Mouse (Mus musculus): ENCODE data around the gene Pogk. TPM values are rescaled to one million over a fixed set of nuclear protein-coding genes. Genes with fewer than 3 reads are reported as not detected.

The Pogk gene
- polyA plus RNA-seq, 1 experiment from 2014 or later = 16.5 TPM

DNA sequence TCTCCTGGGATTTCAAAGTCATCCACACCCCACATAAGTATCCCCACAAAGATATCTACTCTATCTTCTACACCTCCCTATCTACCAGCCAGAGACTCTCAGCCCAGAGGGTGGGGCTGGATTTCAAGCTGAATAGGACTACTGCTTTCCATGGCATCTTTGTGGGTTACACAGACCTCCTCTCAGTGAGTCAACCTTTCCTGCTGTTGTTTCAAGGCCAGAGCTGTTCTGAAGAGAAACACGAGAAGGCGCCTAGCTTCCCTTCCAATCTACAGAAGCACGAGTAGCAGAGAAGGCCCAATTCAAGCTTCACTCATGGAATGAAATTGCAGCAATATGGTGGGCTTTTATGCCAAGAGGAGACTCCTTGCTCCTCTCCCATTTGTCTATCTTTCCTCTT lies 5.8 kb downstream of the Pogk start:
- no peak for ATAC-seq (replicated peaks; ENCODE audit: low FRiP score, low TSS enrichment, low read depth)
- H3K4me1 ChIP-seq (replicated peaks; ENCODE audit: control insufficient read depth, insufficient read depth, low read length) = peaks cover 7% of the 10 kb centered on the region; the same call in 1 of the 2 replicates
- no peaks in the 10 kb centered on the region for H3K27me3 ChIP-seq (replicated peaks; ENCODE audit: control insufficient read depth, insufficient read depth, low read length)
- no peak overlapping the region for H3K4me2 ChIP-seq (ENCODE audit: low read length)
- H3K9ac ChIP-seq (ENCODE audit: low read length) = no peak overlapping the region
- no peak for DNase-seq (ENCODE audit: low spot score)
- peaks cover 76% of the 10 kb centered on the region for H3K36me3 ChIP-seq (ENCODE audit: control insufficient read depth, insufficient read depth, low read length)
- WGBS = 84% methylated on average over 3 of the region's 3 CpGs
- no peak overlapping the region for H3K4me3 ChIP-seq (ENCODE audit: low read depth, low read length)
- no peak overlapping the region for H3K27ac ChIP-seq (ENCODE audit: low read depth)
- H3K9me3 ChIP-seq (ENCODE audit: control insufficient read depth, low read length) = no peaks in the 10 kb centered on the region

DNA sequence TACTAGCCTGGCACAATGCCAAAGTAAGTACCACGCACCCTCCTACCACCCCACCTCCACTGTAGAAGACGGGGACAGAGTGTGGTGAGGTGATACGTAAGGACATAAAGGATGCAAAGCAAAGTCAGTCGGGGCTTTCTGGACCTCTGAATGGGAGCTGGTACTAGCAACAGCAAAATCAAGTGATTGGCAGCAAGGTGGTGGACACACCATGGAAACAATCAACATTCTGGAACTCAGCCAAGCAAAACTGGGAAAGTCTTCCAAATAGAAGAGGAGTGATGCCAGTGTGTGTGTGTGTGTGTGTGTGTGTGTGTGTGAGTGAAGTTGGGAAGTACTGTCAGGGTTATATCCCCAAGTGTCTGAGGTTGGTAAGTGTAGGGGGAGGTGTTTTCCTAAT lies 7.7 kb downstream of the Pogk start:
- DNase-seq (ENCODE audit: low spot score) (no peak), ATAC-seq (replicated peaks; ENCODE audit: low FRiP score, low TSS enrichment, low read depth) (no peak)
- H3K27ac ChIP-seq (ENCODE audit: low read depth) = no peak overlapping the region
- no peak overlapping the region for H3K4me2 ChIP-seq (ENCODE audit: low read length)
- no peak overlapping the region for H3K9ac ChIP-seq (ENCODE audit: low read length)
- no peaks in the 10 kb centered on the region; the same call in 1 of the 2 replicates for H3K4me1 ChIP-seq (replicated peaks; ENCODE audit: control insufficient read depth, insufficient read depth, low read length)
- peaks cover 88% of the 10 kb centered on the region for H3K36me3 ChIP-seq (ENCODE audit: control insufficient read depth, insufficient read depth, low read length)
- 91% methylated on average over 4 of the region's 4 CpGs for WGBS
- no peak overlapping the region for H3K4me3 ChIP-seq (ENCODE audit: low read depth, low read length)
- H3K9me3 ChIP-seq (ENCODE audit: control insufficient read depth, low read length) = no peaks in the 10 kb centered on the region
- H3K27me3 ChIP-seq (replicated peaks; ENCODE audit: control insufficient read depth, insufficient read depth, low read length) = no peaks in the 10 kb centered on the region

GRCm38 (mm10) chr1:166401455-166401854 lies 8.2 kb downstream of the Pogk start:
- Histone ChIP-seq H3K4me3 (ENCODE audit: low read depth, low read length) (no peak overlapping the region), H3K4me2 (ENCODE audit: low read length) (no peak overlapping the region), H3K9me3 (ENCODE audit: control insufficient read depth, low read length) (no peaks in the 10 kb centered on the region), H3K4me1 (replicated peaks; ENCODE audit: control insufficient read depth, insufficient read depth, low read length) (no peaks in the 10 kb centered on the region; the same call in 1 of the 2 replicates), H3K36me3 (ENCODE audit: control insufficient read depth, insufficient read depth, low read length) (peaks cover 88% of the 10 kb centered on the region), H3K9ac (ENCODE audit: low read length) (no peak overlapping the region), H3K27ac (ENCODE audit: low read depth) (no peak overlapping the region), H3K27me3 (replicated peaks; ENCODE audit: control insufficient read depth, insufficient read depth, low read length) (no peaks in the 10 kb centered on the region)
- no peak for DNase-seq (ENCODE audit: low spot score)
- no peak for ATAC-seq (replicated peaks; ENCODE audit: low FRiP score, low TSS enrichment, low read depth)

- Histone ChIP-seq H3K9me3 (ENCODE audit: control insufficient read depth, low read length) (no peaks in the 10 kb centered on the region), H3K4me1 (replicated peaks; ENCODE audit: control insufficient read depth, insufficient read depth, low read length) (0 out of 2 replicates have a peak, but pooled peaks cover 3% of the 10 kb centered on the region), H3K27ac (ENCODE audit: low read depth) (no peak overlapping the region), H3K36me3 (ENCODE audit: control insufficient read depth, insufficient read depth, low read length) (peaks cover 98% of the 10 kb centered on the region), H3K27me3 (replicated peaks; ENCODE audit: control insufficient read depth, insufficient read depth, low read length) (no peaks in the 10 kb centered on the region), H3K4me2 (ENCODE audit: low read length) (no peak overlapping the region), H3K9ac (ENCODE audit: low read length) (no peak overlapping the region), H3K4me3 (ENCODE audit: low read depth, low read length) (no peak overlapping the region)
- no peak for ATAC-seq (replicated peaks; ENCODE audit: low FRiP score, low TSS enrichment, low read depth)
- no peak for DNase-seq (ENCODE audit: low spot score)
- WGBS = 91% methylated on average over 6 of the region's 6 CpGs
These were observed 13.3 kb downstream of the Pogk start for GRCm38 (mm10) chr1:166396381-166396780.

DNA sequence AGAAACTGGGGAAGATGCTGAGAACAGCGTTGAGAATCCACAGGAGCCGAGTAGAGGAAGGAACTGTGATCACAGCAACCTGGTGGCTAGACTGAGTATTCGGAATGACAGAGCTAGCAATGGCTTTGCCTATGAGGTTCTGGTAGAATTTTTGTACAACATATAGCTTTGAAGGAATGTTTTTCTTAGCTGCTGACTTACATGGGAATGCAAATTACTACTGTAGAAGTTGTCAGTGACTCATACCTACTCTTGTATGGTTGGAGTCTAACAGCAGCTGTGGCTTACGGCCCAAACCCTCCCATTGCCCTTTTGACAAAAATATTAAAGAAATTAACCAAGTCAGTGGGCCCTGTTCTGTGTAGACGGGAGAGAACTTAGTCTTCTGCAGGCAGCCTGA lies 14.0 kb downstream of the Pogk start:
- peaks cover 98% of the 10 kb centered on the region for H3K36me3 ChIP-seq (ENCODE audit: control insufficient read depth, insufficient read depth, low read length)
- no peak overlapping the region for H3K9ac ChIP-seq (ENCODE audit: low read length)
- no peak for ATAC-seq (replicated peaks; ENCODE audit: low FRiP score, low TSS enrichment, low read depth)
- no peaks in the 10 kb centered on the region for H3K27me3 ChIP-seq (replicated peaks; ENCODE audit: control insufficient read depth, insufficient read depth, low read length)
- H3K4me2 ChIP-seq (ENCODE audit: low read length) = no peak overlapping the region
- no peak overlapping the region for H3K27ac ChIP-seq (ENCODE audit: low read depth)
- H3K4me1 ChIP-seq (replicated peaks; ENCODE audit: control insufficient read depth, insufficient read depth, low read length) = 0 out of 2 replicates have a peak, but pooled peaks cover 3% of the 10 kb centered on the region
- H3K9me3 ChIP-seq (ENCODE audit: control insufficient read depth, low read length) = no peaks in the 10 kb centered on the region
- DNase-seq (ENCODE audit: low spot score) = no peak
- WGBS = 83% methylated on average over 5 of the region's 5 CpGs
- H3K4me3 ChIP-seq (ENCODE audit: low read depth, low read length) = no peak overlapping the region

- Histone ChIP-seq H3K4me2 (ENCODE audit: low read length) (no peak overlapping the region), H3K36me3 (ENCODE audit: control insufficient read depth, insufficient read depth, low read length) (peaks cover 98% of the 10 kb centered on the region), H3K9ac (ENCODE audit: low read length) (no peak overlapping the region), H3K27me3 (replicated peaks; ENCODE audit: control insufficient read depth, insufficient read depth, low read length) (no peaks in the 10 kb centered on the region), H3K4me3 (ENCODE audit: low read depth, low read length) (no peak overlapping the region), H3K9me3 (ENCODE audit: control insufficient read depth, low read length) (no peaks in the 10 kb centered on the region), H3K27ac (ENCODE audit: low read depth) (no peak overlapping the region), H3K4me1 (replicated peaks; ENCODE audit: control insufficient read depth, insufficient read depth, low read length) (0 out of 2 replicates have a peak, but pooled peaks cover 3% of the 10 kb centered on the region)
- DNase-seq (ENCODE audit: low spot score) (no peak), ATAC-seq (replicated peaks; ENCODE audit: low FRiP score, low TSS enrichment, low read depth) (no peak)
- 49% methylated on average over 4 of the region's 4 CpGs for WGBS
These were observed 14.9 kb downstream of the Pogk start for GRCm38 (mm10) chr1:166394770-166395169.

DNA sequence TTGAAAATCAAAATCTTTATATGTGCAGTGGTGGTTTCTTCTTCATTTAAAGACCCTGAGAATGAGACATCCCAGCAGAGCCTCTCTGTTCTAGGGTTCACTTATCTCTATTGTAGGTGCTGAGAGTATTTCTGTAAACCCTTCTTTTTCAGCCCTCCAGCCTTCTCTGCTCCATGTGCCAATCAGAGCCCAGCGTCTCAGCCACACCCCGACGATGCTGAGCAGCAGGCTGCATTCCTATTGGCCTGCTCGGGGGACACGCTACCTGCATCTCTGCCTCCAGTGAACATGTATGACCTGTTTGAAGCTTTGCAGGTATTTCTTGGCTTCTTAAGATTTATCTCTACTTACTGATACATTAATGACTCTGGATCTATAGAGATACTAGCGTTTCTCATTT lies 18.0 kb downstream of the Pogk start:
- Histone ChIP-seq H3K36me3 (ENCODE audit: control insufficient read depth, insufficient read depth, low read length) (peaks cover 99% of the 10 kb centered on the region), H3K27me3 (replicated peaks; ENCODE audit: control insufficient read depth, insufficient read depth, low read length) (no peaks in the 10 kb centered on the region), H3K9ac (ENCODE audit: low read length) (no peak overlapping the region), H3K4me3 (ENCODE audit: low read depth, low read length) (no peak overlapping the region), H3K9me3 (ENCODE audit: control insufficient read depth, low read length) (no peaks in the 10 kb centered on the region), H3K4me1 (replicated peaks; ENCODE audit: control insufficient read depth, insufficient read depth, low read length) (0 out of 2 replicates have a peak, but pooled peaks cover 3% of the 10 kb centered on the region), H3K27ac (ENCODE audit: low read depth) (no peak overlapping the region), H3K4me2 (ENCODE audit: low read length) (no peak overlapping the region)
- 94% methylated on average over 6 of the region's 6 CpGs for WGBS
- DNase-seq (ENCODE audit: low spot score) = no peak
- ATAC-seq (replicated peaks; ENCODE audit: low FRiP score, low TSS enrichment, low read depth) = no peak

- 96% methylated on average over 16 of the region's 16 CpGs for whole genome bisulfite sequencing
- no peaks in the 10 kb centered on the region for H3K9me3 ChIP-seq (ENCODE audit: control insufficient read depth, low read length)
- H3K36me3 ChIP-seq (ENCODE audit: control insufficient read depth, insufficient read depth, low read length) = peaks cover 98% of the 10 kb centered on the region
- ATAC-seq (replicated peaks; ENCODE audit: low FRiP score, low TSS enrichment, low read depth) (no peak), DNase-seq (ENCODE audit: low spot score) (no peak)
- no peaks in the 10 kb centered on the region for H3K27me3 ChIP-seq (replicated peaks; ENCODE audit: control insufficient read depth, insufficient read depth, low read length)
- no peak overlapping the region for H3K27ac ChIP-seq (ENCODE audit: low read depth)
- 0 out of 2 replicates have a peak, but pooled peaks cover under 1% of the 10 kb centered on the region for H3K4me1 ChIP-seq (replicated peaks; ENCODE audit: control insufficient read depth, insufficient read depth, low read length)
- H3K4me2 ChIP-seq (ENCODE audit: low read length) = no peak overlapping the region
- H3K4me3 ChIP-seq (ENCODE audit: low read depth, low read length) = no peak overlapping the region
- no peak overlapping the region for H3K9ac ChIP-seq (ENCODE audit: low read length)
These were observed 20.1 kb downstream of the Pogk start for GRCm38 (mm10) chr1:166389406-166390125.

DNA sequence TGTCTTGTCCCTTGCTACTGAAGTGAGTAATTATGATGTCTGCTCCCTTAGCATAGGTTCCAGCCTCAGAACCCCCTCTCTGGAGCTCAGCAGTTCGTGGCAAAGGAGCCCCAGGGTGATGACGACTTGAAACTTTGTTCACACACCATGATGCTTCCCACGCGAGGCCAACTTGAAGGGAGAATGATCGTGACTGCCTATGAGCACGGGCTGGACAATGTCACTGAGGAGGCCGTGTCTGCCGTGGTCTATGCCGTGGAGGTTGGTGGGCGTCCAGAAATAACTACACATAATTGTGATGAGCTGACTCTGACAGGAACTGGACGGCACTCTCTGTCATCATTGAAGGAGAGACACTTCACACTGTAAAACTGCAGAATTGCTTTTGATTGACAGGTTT lies 21.2 kb downstream of the Pogk start:
- Histone ChIP-seq H3K4me3 (ENCODE audit: low read depth, low read length) (no peak overlapping the region), H3K4me2 (ENCODE audit: low read length) (no peak overlapping the region), H3K9me3 (ENCODE audit: control insufficient read depth, low read length) (no peaks in the 10 kb centered on the region), H3K36me3 (ENCODE audit: control insufficient read depth, insufficient read depth, low read length) (peaks cover 98% of the 10 kb centered on the region), H3K4me1 (replicated peaks; ENCODE audit: control insufficient read depth, insufficient read depth, low read length) (no peaks in the 10 kb centered on the region), H3K27ac (ENCODE audit: low read depth) (no peak overlapping the region), H3K27me3 (replicated peaks; ENCODE audit: control insufficient read depth, insufficient read depth, low read length) (no peaks in the 10 kb centered on the region), H3K9ac (ENCODE audit: low read length) (no peak overlapping the region)
- 92% methylated on average over 11 of the region's 11 CpGs for WGBS
- ATAC-seq (replicated peaks; ENCODE audit: low FRiP score, low TSS enrichment, low read depth) (no peak), DNase-seq (ENCODE audit: low spot score) (no peak)

Data from intestine, embryonic 14.5 days (tissue).